Mouse (Mus musculus): ENCODE measurements around the gene Hbs1l. TPM values are rescaled to one million over a fixed set of nuclear protein-coding genes. Genes with fewer than 3 reads are reported as not detected.
A peak's percentile ranks its signal among the peaks of the same experiment; 100 is the strongest.

Gene Hbs1l
- 109 and 111 TPM in 2 replicates for polyA plus RNA-seq (2016; fragmentation: Nextera tagmentation; extraction: Ambion mirVana)

DNA sequence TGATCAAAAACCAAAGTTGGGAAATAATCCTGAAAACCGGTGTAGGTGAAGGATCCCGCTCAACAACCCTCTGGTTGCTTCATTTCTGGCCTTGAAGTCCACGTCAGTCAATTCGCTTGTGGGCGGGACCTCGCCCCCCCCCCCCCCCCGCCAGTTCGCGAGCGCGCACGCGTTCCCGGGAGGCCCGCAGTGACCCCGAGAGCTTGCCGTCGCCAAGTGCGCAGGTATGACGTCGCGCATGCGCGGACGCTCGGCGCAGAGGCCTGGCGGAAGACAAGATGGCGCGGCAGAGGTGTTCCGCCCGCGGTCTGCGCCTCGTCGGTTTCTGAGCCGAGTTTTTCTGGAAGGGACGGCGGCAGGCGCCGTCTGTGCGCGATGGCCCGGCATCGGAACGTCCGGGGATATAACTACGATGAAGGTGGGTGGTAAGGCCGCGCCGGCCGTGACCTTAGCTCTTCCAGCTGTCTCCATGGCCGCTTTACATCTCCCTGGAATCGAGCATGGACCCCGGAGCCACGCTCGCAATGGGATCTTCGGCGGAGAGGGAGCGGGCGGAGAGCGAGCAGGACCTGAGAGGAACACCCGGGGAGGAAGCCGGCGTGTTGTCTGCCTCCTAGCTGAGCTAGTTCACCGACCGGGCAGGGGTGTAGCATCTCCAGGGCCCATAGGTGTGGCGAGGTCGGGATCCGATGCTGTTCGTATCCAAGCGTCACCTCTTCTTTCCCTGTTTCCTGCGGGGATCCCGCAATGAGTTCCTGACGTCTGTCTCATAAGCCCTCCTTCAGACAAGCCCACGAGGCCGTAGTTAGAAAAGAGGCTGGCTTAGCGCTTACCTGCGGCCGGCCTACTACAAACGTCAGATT lies at the start of gene Hbs1l:
Gene Hbs1l (plus strand): TSS at position 221 of the 863 bp plus-strand sequence.
- under 1% methylated on average over 68 of the region's 81 CpGs for WGBS
- Histone ChIP-seq H3K27ac (peak within 1 kb of the TSS; percentile 46; the same call in 1 of the 2 replicates), H3K36me3 (peaks cover 15% of the 10 kb centered on the region)

DNA sequence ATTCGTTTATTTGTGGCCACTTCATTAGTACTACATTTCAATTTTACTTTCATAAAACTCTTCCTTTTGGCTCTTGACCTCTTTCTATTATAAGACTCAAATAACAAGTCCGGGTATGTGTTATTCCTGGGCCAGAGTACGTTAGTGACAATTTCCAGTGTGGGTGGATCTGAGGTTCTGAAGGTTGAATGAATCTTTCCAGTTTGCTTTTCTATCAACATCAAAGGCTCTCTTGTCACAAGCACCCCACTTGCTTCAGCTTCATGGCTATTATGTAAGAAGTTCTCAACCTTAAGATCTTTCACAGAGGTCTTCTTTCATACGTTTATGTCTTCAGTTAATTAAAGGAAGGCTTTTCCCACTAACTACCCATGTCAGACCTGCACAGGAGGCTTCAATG lies 47.2 kb upstream of the Hbs1l start:
- no peak overlapping the region for H3K4me3 ChIP-seq
- H3K9me3 ChIP-seq = no peaks in the 10 kb centered on the region
- no peak overlapping the region for H3K9ac ChIP-seq
- H3K4me2 ChIP-seq (replicated peaks) = no peak overlapping the region
- no peaks in the 10 kb centered on the region for H3K27me3 ChIP-seq
- no peaks in the 10 kb centered on the region for H3K36me3 ChIP-seq
- no peaks in the 10 kb centered on the region for H3K4me1 ChIP-seq
- WGBS = 75% methylated on average over 4 of the region's 4 CpGs
- no peak overlapping the region for H3K27ac ChIP-seq
- ATAC-seq (ENCODE audit: insufficient number of reproducible peaks, insufficient read depth, low FRiP score, low TSS enrichment) = no peak

More for the DNA sequence above, at the start of gene Hbs1l:
- Histone ChIP-seq H3K9ac (peak within 1 kb of the TSS; percentile 86), H3K4me1 (peaks cover 13% of the 10 kb centered on the region), H3K27me3 (no peaks in the 10 kb centered on the region), H3K4me3 (peak within 1 kb of the TSS; percentile 95), H3K9me3 (no peaks in the 10 kb centered on the region), H3K4me2 (replicated peaks) (peak within 1 kb of the TSS; percentile 73)
- peak; percentile 96 for ATAC-seq (ENCODE audit: insufficient number of reproducible peaks, insufficient read depth, low FRiP score, low TSS enrichment)

DNA sequence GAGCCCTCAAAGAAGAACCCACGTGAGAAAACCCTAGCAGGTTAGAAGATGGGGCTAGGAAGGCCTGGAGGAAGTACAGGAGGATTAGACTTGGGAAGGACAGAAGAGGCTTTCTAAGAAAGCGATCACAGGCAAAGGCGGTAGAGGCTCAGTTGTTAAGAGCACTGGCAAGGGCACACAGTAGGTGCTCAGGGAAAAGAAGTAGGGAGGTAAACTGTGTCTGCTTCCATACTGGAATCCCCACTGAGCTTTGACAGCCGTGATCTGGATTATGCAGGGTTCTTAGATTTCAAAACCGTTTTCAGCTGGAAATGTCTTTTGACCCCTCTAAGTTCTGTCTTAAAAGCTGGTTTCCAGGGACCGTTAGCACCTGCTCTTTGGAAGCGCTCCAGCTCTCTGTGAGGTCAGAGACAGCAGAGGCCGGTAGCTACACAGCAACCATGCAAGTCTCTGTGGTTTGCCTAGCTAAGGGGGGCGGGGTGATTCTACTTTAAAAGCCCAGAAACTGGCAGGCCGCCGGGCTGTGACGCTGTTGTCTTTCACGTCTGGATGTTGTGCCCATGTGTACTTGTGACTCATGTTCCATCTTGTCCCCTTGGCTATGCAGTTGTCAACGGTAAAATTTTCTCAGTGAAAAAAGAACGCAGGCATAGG lies 43.8 kb upstream of the Hbs1l start:
- Histone ChIP-seq H3K4me2 (replicated peaks) (no peak overlapping the region), H3K4me3 (no peak overlapping the region), H3K27ac (no peak overlapping the region), H3K36me3 (no peaks in the 10 kb centered on the region), H3K9me3 (no peaks in the 10 kb centered on the region), H3K27me3 (no peaks in the 10 kb centered on the region), H3K9ac (no peak overlapping the region), H3K4me1 (no peaks in the 10 kb centered on the region)
- WGBS = 61% methylated on average over 15 of the region's 15 CpGs
- no peak for ATAC-seq (ENCODE audit: insufficient number of reproducible peaks, insufficient read depth, low FRiP score, low TSS enrichment)

DNA sequence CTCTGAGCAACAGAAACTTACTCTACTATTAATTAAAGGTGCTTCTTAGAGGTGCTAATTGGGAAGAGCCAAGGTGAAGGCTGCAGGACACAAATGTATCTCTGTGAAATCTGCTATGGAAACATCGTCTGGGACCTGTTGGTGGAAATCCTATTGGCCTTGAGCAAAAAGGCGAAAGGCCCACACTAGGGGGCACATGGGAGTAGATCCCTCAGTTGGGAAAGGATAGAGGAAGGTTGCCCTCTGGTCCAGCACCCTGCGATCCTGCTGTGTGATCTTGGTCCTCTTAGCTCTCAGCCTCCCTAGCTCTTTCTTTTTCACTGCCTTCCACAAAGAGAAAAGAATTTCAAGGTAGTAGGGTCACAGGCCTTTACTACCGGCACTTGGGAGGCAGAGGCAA lies 43.0 kb upstream of the Hbs1l start:
- Histone ChIP-seq H3K9ac (no peak overlapping the region), H3K4me1 (no peaks in the 10 kb centered on the region), H3K36me3 (no peaks in the 10 kb centered on the region), H3K9me3 (no peaks in the 10 kb centered on the region), H3K4me2 (replicated peaks) (no peak overlapping the region), H3K27ac (no peak overlapping the region), H3K27me3 (no peaks in the 10 kb centered on the region), H3K4me3 (no peak overlapping the region)
- ATAC-seq (ENCODE audit: insufficient number of reproducible peaks, insufficient read depth, low FRiP score, low TSS enrichment) = no peak
- WGBS = 88% methylated on average over 4 of the region's 4 CpGs

DNA sequence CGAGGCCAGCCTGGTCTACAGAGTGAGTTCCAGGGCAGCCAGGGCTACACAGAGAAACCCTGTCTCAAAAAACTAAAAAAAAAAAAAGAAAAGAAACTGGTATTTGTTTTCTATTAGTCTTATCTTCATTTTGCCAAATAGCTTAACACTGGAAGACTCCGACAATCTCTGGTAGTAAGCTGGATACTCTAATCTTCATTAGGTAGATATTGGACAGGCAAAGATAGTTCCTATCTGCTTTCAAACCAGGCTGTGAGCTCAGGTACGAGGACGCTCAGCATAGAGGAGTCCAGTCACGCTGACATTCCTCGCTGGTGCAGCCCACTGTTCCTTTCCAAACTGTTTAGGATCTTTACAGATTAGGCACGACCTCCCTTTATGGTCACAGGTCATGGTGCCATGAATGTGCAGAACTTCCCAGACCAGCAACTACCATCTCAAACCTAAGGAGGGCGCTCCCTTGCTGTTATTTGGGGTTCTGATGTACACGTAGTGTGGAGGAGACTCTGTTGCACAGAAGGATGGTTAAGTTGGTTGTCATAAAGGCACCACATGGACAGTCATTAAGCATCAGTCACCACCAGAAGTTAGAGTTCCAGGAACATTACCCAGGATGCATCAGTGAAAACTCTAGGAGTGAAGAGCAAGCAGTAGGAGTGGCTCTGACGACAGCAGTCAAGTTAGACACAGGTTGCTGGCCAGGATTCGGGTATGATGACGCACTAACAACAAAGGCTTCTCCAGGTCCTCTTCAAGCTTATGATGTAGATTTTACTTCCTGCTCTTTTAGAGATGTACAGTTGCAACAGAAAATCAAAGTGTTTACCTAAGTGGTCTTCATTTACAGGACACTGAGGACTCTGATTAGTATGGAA lies 41.3 kb upstream of the Hbs1l start:
- Histone ChIP-seq H3K4me1 (no peaks in the 10 kb centered on the region), H3K9ac (no peak overlapping the region), H3K4me2 (replicated peaks) (no peak overlapping the region), H3K27me3 (no peaks in the 10 kb centered on the region), H3K36me3 (no peaks in the 10 kb centered on the region), H3K27ac (no peak overlapping the region), H3K9me3 (no peaks in the 10 kb centered on the region), H3K4me3 (no peak overlapping the region)
- no peak for ATAC-seq (ENCODE audit: insufficient number of reproducible peaks, insufficient read depth, low FRiP score, low TSS enrichment)
- WGBS = 84% methylated on average over 12 of the region's 12 CpGs

DNA sequence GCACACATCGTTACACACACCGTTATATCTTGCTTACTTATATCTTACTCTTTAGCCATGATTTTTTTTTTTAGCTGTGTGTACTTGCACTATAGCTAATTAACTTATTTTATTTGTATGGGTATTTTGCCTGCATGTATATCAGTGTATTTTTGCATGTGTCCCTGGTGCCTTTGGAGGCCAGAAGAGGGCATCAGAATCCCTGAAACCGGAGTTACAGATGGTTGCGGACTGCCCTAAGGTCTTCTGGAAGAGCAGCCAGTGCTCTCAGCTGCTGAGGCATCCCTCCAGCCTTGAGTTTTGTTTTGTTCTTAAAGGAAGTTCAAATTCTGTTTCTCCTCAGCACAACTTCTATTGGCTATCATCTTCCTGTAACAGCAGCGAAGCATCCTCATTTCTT lies 38.5 kb upstream of the Hbs1l start:
- no peak for ATAC-seq (ENCODE audit: insufficient number of reproducible peaks, insufficient read depth, low FRiP score, low TSS enrichment)
- Histone ChIP-seq H3K9me3 (no peaks in the 10 kb centered on the region), H3K27me3 (no peaks in the 10 kb centered on the region), H3K4me3 (no peak overlapping the region), H3K36me3 (no peaks in the 10 kb centered on the region), H3K4me2 (replicated peaks) (no peak overlapping the region), H3K4me1 (no peaks in the 10 kb centered on the region), H3K9ac (no peak overlapping the region), H3K27ac (no peak overlapping the region)
- 64% methylated on average over 5 of the region's 5 CpGs for WGBS

DNA sequence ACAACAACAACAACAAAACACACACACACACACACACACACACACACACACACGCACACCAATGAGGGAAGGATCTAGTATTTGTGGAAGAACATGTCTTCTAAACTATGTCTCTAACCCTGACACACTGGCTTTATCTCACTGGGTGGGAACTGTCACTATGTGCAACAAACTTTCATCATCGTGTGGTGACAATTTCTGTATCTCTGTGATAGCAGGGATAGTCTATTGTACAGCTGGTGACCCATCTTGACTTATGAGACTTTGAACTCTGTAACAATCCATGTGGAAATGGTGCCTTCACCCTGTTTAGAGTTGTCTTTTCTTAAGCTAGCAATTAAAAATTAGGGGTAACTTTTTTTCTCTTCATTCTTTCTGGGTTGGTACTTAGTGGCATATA lies 36.1 kb upstream of the Hbs1l start:
- H3K4me1 ChIP-seq = no peaks in the 10 kb centered on the region
- no peak for ATAC-seq (ENCODE audit: insufficient number of reproducible peaks, insufficient read depth, low FRiP score, low TSS enrichment)
- no peak overlapping the region for H3K4me3 ChIP-seq
- H3K36me3 ChIP-seq = no peaks in the 10 kb centered on the region
- H3K27me3 ChIP-seq = no peaks in the 10 kb centered on the region
- no peak overlapping the region for H3K9ac ChIP-seq
- H3K27ac ChIP-seq = no peak overlapping the region
- no peaks in the 10 kb centered on the region for H3K9me3 ChIP-seq
- no peak overlapping the region for H3K4me2 ChIP-seq (replicated peaks)
- 67% methylated on average over 2 of the region's 2 CpGs for WGBS

DNA sequence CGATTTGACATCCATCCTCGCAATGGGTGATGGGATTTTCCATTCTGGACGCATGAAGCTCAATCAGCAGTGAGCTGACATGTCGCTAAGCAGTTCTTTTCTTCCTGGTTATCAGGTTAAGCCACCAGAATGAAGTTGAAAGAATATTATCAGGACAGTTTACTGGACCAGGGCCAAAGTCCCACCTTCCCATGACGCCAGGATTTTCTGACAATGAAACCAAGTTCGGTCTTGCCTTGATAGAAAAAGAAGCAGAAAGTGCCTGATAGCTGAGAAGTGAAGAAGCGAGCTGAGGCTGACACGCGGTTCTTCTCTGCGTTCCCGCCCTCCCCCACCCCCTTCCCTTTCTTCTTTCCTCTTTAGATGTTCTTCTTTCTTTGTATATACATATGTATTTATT lies 30.6 kb upstream of the Hbs1l start:
- no peak for ATAC-seq (ENCODE audit: insufficient number of reproducible peaks, insufficient read depth, low FRiP score, low TSS enrichment)
- no peak overlapping the region for H3K4me3 ChIP-seq
- H3K27me3 ChIP-seq = no peaks in the 10 kb centered on the region
- H3K9me3 ChIP-seq = no peaks in the 10 kb centered on the region
- H3K9ac ChIP-seq = no peak overlapping the region
- no peak overlapping the region for H3K27ac ChIP-seq
- no peaks in the 10 kb centered on the region for H3K36me3 ChIP-seq
- H3K4me1 ChIP-seq = no peaks in the 10 kb centered on the region
- 82% methylated on average over 11 of the region's 11 CpGs for WGBS
- H3K4me2 ChIP-seq (replicated peaks) = no peak overlapping the region

DNA sequence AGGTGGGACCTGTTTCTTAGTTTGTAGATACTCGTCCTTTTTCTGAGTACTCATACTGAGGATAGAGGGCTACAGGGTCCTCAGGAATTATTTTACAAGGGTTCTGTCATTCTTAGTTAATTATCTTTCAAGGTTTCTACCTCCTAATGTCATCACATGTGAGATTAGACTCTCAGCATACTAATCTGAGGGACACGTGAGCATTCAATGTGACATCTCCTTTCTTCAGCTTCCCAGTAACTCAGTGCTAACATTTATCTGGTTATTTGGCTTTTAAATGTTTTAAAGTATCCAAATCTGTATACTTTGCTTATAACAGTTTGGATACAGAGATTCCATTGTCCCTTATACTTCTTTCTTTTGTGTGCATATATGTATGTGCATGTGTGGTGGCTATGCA lies 28.3 kb upstream of the Hbs1l start:
- Histone ChIP-seq H3K27me3 (no peaks in the 10 kb centered on the region), H3K36me3 (no peaks in the 10 kb centered on the region), H3K27ac (no peak overlapping the region), H3K4me3 (no peak overlapping the region), H3K4me2 (replicated peaks) (no peak overlapping the region), H3K4me1 (no peaks in the 10 kb centered on the region), H3K9ac (no peak overlapping the region), H3K9me3 (no peaks in the 10 kb centered on the region)
- WGBS = 82% methylated on average over 2 of the region's 2 CpGs
- no peak for ATAC-seq (ENCODE audit: insufficient number of reproducible peaks, insufficient read depth, low FRiP score, low TSS enrichment)

DNA sequence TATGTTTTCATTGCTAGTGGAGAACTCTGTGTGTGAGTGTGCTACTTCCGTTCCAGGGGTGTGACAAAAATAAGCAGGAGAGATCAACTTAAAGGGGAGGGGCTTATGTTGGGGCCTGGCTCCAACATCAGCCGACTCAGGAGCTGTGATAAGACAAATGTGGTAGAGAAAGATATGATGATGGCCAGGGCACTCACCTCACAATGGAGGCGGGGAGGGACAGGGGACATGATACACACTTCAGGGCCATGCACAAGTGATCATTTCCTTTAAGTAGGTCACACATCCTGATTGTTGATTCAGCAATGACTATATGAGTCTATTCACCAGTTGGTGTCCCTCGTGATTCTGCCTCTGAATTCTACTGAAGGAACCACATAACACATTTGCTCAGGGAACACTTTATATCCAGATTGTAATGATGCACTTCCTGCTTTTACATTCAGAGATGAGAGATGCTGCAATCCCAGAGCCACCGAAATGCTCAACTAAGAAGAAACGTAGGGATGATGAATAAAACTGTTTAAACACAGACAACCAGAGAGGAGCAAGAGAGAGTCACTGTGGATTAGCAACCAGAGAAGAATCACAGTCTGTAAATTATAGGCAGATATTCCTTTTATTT lies 26.9 kb upstream of the Hbs1l start:
- Histone ChIP-seq H3K36me3 (no peaks in the 10 kb centered on the region), H3K9me3 (no peaks in the 10 kb centered on the region), H3K27ac (no peak overlapping the region), H3K4me2 (replicated peaks) (no peak overlapping the region), H3K27me3 (no peaks in the 10 kb centered on the region), H3K9ac (no peak overlapping the region), H3K4me1 (no peaks in the 10 kb centered on the region), H3K4me3 (no peak overlapping the region)
- 74% methylated on average over 6 of the region's 6 CpGs for WGBS
- ATAC-seq (ENCODE audit: insufficient number of reproducible peaks, insufficient read depth, low FRiP score, low TSS enrichment) = no peak

DNA sequence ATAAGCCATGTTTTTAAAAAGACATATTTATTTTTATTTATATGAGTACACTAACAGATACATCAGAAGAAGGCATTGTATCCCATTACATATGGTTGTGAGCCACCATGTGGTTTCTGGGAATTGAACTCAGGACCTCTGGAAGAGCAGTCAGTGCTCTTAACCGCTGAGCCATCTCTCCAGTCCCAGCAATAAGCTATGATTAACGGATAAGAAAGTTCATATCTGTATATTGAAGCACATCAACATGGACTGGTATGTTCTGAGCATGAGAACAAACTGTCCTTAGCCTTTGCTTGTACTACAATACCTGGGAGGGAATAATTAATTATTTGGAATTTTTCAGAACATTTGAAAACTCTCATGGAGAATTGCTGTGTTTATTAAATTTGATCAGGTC lies 25.9 kb upstream of the Hbs1l start:
- Histone ChIP-seq H3K27me3 (no peaks in the 10 kb centered on the region), H3K27ac (no peak overlapping the region)
- WGBS = 92% methylated on average over 2 of the region's 2 CpGs

More for the DNA sequence above, 25.9 kb upstream of the Hbs1l start:
- no peak for ATAC-seq (ENCODE audit: insufficient number of reproducible peaks, insufficient read depth, low FRiP score, low TSS enrichment)
- Histone ChIP-seq H3K36me3 (no peaks in the 10 kb centered on the region), H3K4me2 (replicated peaks) (no peak overlapping the region), H3K9me3 (no peaks in the 10 kb centered on the region), H3K4me3 (no peak overlapping the region), H3K9ac (no peak overlapping the region), H3K4me1 (no peaks in the 10 kb centered on the region)

Measured in embryonic facial prominence, embryonic 12.5 days (tissue).